Mouse (Mus musculus): Measurements from ENCODE around the gene Med12. TPM values are rescaled to one million over a fixed set of nuclear protein-coding genes. Genes with fewer than 3 reads are reported as not detected.

The Med12 gene
- polyA plus RNA-seq, 1 experiment = 54.4 TPM

GRCm38 (mm10) chrX:101304646-101305045 lies 30.8 kb downstream of the Med12 start:
- H3K27ac ChIP-seq (ENCODE audit: insufficient read depth, low read length) = no peak overlapping the region; the same call in 1 of the 2 replicates
- TF ChIP-seq POLR2A (IDR thresholded peaks at IDR 0.05; ENCODE audit: borderline replicate concordance, insufficient read depth, low read length) (no peak), CTCF (IDR thresholded peaks at IDR 0.05; ENCODE audit: borderline replicate concordance, insufficient read depth, low read depth, low read length) (no peak)
- WGBS = 11% methylated on average over 2 of the region's 2 CpGs
- peaks cover 23% of the 10 kb centered on the region for H3K4me1 ChIP-seq (ENCODE audit: control insufficient read depth, insufficient read depth, low read length)
- DNase-seq = peak; percentile 44 to 68
- H3K4me3 ChIP-seq (replicated peaks; ENCODE audit: insufficient read depth, low read depth, low read length) = no peak overlapping the region
- no peaks in the 10 kb centered on the region for H3K27me3 ChIP-seq (ENCODE audit: control insufficient read depth, insufficient read depth, low read length)

DNA sequence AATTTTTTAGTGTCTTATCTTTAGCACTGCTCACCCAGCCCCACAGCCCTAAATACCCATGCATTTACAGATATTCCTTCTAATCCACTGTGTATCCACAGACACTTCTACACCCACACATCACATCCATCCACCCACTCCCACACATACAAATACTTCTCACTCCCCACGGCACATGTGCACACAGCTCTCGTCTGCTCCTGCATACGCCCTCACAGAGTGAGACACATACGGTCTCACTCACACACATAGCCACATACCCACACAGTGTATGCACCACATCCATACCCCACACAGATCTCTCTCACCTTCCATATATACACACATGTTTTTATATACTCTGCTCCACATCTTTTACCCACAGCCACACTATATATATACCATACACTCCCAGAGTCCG lies 35.5 kb downstream of the Med12 start:
- no peak for TF ChIP-seq CTCF (IDR thresholded peaks at IDR 0.05; ENCODE audit: borderline replicate concordance, insufficient read depth, low read depth, low read length)
- TF ChIP-seq POLR2A (IDR thresholded peaks at IDR 0.05; ENCODE audit: borderline replicate concordance, insufficient read depth, low read length) = no peak
- Histone ChIP-seq H3K27me3 (ENCODE audit: control insufficient read depth, insufficient read depth, low read length) (no peaks in the 10 kb centered on the region), H3K27ac (ENCODE audit: insufficient read depth, low read length) (no peak overlapping the region), H3K4me1 (ENCODE audit: control insufficient read depth, insufficient read depth, low read length) (peaks cover 19% of the 10 kb centered on the region), H3K4me3 (replicated peaks; ENCODE audit: insufficient read depth, low read depth, low read length) (no peak overlapping the region)
- 86% methylated on average over 5 of the region's 5 CpGs for WGBS
- DNase-seq = no peak

GRCm38 (mm10) chrX:101313625-101314359 lies 40.0 kb downstream of the Med12 start:
- H3K4me1 ChIP-seq (ENCODE audit: control insufficient read depth, insufficient read depth, low read length) = peaks cover 7% of the 10 kb centered on the region; the same call in 1 of the 2 replicates
- no peaks in the 10 kb centered on the region for H3K27me3 ChIP-seq (ENCODE audit: control insufficient read depth, insufficient read depth, low read length)
- peak; percentile 37 to 51 for DNase-seq
- TF ChIP-seq CTCF (IDR thresholded peaks at IDR 0.05; ENCODE audit: borderline replicate concordance, insufficient read depth, low read depth, low read length) (no peak), POLR2A (IDR thresholded peaks at IDR 0.05; ENCODE audit: borderline replicate concordance, insufficient read depth, low read length) (no peak)
- no peak overlapping the region for H3K27ac ChIP-seq (ENCODE audit: insufficient read depth, low read length)
- WGBS = 4% methylated on average over 6 of the region's 6 CpGs
- H3K4me3 ChIP-seq (replicated peaks; ENCODE audit: insufficient read depth, low read depth, low read length) = no peak overlapping the region

GRCm38 (mm10) chrX:101319775-101320174 lies 45.9 kb downstream of the Med12 start:
- WGBS = 85% methylated on average over 12 of the region's 12 CpGs
- Histone ChIP-seq H3K4me1 (ENCODE audit: control insufficient read depth, insufficient read depth, low read length) (no peaks in the 10 kb centered on the region), H3K27me3 (ENCODE audit: control insufficient read depth, insufficient read depth, low read length) (no peaks in the 10 kb centered on the region), H3K27ac (ENCODE audit: insufficient read depth, low read length) (no peak overlapping the region), H3K4me3 (replicated peaks; ENCODE audit: insufficient read depth, low read depth, low read length) (no peak overlapping the region)
- no peak for TF ChIP-seq POLR2A (IDR thresholded peaks at IDR 0.05; ENCODE audit: borderline replicate concordance, insufficient read depth, low read length)
- TF ChIP-seq CTCF (IDR thresholded peaks at IDR 0.05; ENCODE audit: borderline replicate concordance, insufficient read depth, low read depth, low read length) = no peak
- no peak for DNase-seq

- H3K4me1 ChIP-seq (ENCODE audit: control insufficient read depth, insufficient read depth, low read length) = no peaks in the 10 kb centered on the region
- no peak overlapping the region for H3K4me3 ChIP-seq (replicated peaks; ENCODE audit: insufficient read depth, low read depth, low read length)
- no peak for DNase-seq
- TF ChIP-seq POLR2A (IDR thresholded peaks at IDR 0.05; ENCODE audit: borderline replicate concordance, insufficient read depth, low read length) = no peak
- no peak for TF ChIP-seq CTCF (IDR thresholded peaks at IDR 0.05; ENCODE audit: borderline replicate concordance, insufficient read depth, low read depth, low read length)
- H3K27me3 ChIP-seq (ENCODE audit: control insufficient read depth, insufficient read depth, low read length) = no peaks in the 10 kb centered on the region
- 62% methylated on average over 8 of the region's 8 CpGs for WGBS
- no peak overlapping the region for H3K27ac ChIP-seq (ENCODE audit: insufficient read depth, low read length)
These were observed 52.4 kb downstream of the Med12 start for GRCm38 (mm10) chrX:101325989-101326899.

GRCm38 (mm10) chrX:101329372-101330028 lies 55.7 kb downstream of the Med12 start:
- H3K4me1 ChIP-seq (ENCODE audit: control insufficient read depth, insufficient read depth, low read length) = no peaks in the 10 kb centered on the region
- peak; percentile 69 to 76 for DNase-seq
- H3K27ac ChIP-seq (ENCODE audit: insufficient read depth, low read length) = peak overlapping the region; percentile 38; the same call in 1 of the 2 replicates
- no peaks in the 10 kb centered on the region for H3K27me3 ChIP-seq (ENCODE audit: control insufficient read depth, insufficient read depth, low read length)
- WGBS = 9% methylated on average over 7 of the region's 10 CpGs
- H3K4me3 ChIP-seq (replicated peaks; ENCODE audit: insufficient read depth, low read depth, low read length) = no peak overlapping the region
- TF ChIP-seq POLR2A (IDR thresholded peaks at IDR 0.05; ENCODE audit: borderline replicate concordance, insufficient read depth, low read length) (no peak), CTCF (IDR thresholded peaks at IDR 0.05; ENCODE audit: borderline replicate concordance, insufficient read depth, low read depth, low read length) (peak; percentile 70)

DNA sequence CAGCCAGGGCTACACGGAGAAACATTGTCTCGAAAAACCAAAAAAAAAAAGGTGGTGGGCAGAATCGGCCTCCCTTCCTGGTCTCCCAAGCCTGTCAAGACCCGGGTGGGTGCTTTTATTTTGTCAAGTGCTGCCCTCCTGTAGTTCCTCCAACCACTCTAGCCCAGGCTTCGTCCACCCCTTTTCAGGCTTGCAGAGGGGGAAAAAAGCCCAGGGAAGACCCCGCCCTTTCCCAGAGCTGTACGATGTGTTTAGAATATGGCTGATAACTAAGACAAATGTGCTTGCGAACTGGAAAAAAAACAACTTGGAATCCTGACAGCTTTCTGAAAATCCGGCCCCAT lies 58.2 kb downstream of the Med12 start:
- Histone ChIP-seq H3K4me3 (replicated peaks; ENCODE audit: insufficient read depth, low read depth, low read length) (peak overlapping the region; percentile 68), H3K4me1 (ENCODE audit: control insufficient read depth, insufficient read depth, low read length) (no peaks in the 10 kb centered on the region), H3K27me3 (ENCODE audit: control insufficient read depth, insufficient read depth, low read length) (no peaks in the 10 kb centered on the region), H3K27ac (ENCODE audit: insufficient read depth, low read length) (peak overlapping the region; percentile 98)
- no peak for DNase-seq
- 21% methylated on average over 9 of the region's 9 CpGs for WGBS
- TF ChIP-seq POLR2A (IDR thresholded peaks at IDR 0.05; ENCODE audit: borderline replicate concordance, insufficient read depth, low read length) (no peak), CTCF (IDR thresholded peaks at IDR 0.05; ENCODE audit: borderline replicate concordance, insufficient read depth, low read depth, low read length) (no peak)

All from cerebellum, adult 2 months (tissue).